Mouse (Mus musculus) cerebellum, adult 11 months (tissue): ENCODE results near the gene Acot8.

Experiments used
- DNase-seq: peaks from one replicate; pipeline ENCODE4 v3.0.0; 2022

The Acot8 gene

GRCm38 (mm10) chr2:164779481-164780086, 25.1 kb downstream of the Acot8 start, which contains the start of gene Tnnc2:
Gene Tnnc2, minus strand, starts transcription at chr2:164779967.
- no peak for DNase-seq

- DNase-seq: no peak
Observed at GRCm38 (mm10) chr2:164778809-164779208, 25.9 kb downstream of the Acot8 start.

GRCm38 (mm10) chr2:164778015-164778287, 26.7 kb downstream of the Acot8 start:
- DNase-seq: no peak

- no peak for DNase-seq
Observed at GRCm38 (mm10) chr2:164777246-164778014, 27.3 kb downstream of the Acot8 start.

- DNase-seq: no peak
Observed at GRCm38 (mm10) chr2:164776801-164777200, 27.9 kb downstream of the Acot8 start.

GRCm38 (mm10) chr2:164776130-164776529, 28.6 kb downstream of the Acot8 start:
- no peak for DNase-seq

- DNase-seq: no peak
Observed at GRCm38 (mm10) chr2:164773989-164774364, 30.7 kb downstream of the Acot8 start.

GRCm38 (mm10) chr2:164773229-164773988, 31.3 kb downstream of the Acot8 start:
- no peak for DNase-seq

- DNase-seq: no peak
Observed at GRCm38 (mm10) chr2:164771123-164771522, 33.6 kb downstream of the Acot8 start.

GRCm38 (mm10) chr2:164770279-164770678, 34.4 kb downstream of the Acot8 start:
- DNase-seq: no peak

- peak; percentile 97 for DNase-seq
Observed at GRCm38 (mm10) chr2:164769258-164770037, 35.2 kb downstream of the Acot8 start, which contains the start of gene Ube2c. Gene Ube2c, plus strand, starts transcription at chr2:164769898.

- DNase-seq: no peak
Observed at GRCm38 (mm10) chr2:164767812-164768540, 36.7 kb downstream of the Acot8 start.

GRCm38 (mm10) chr2:164765841-164766240, 38.8 kb downstream of the Acot8 start:
- DNase-seq: no peak

- no peak for DNase-seq
Observed at GRCm38 (mm10) chr2:164762593-164762992, 42.1 kb downstream of the Acot8 start.

GRCm38 (mm10) chr2:164761971-164762370, 42.7 kb downstream of the Acot8 start:
- DNase-seq: no peak

GRCm38 (mm10) chr2:164761502-164761901, 43.2 kb downstream of the Acot8 start:
- no peak for DNase-seq

GRCm38 (mm10) chr2:164760059-164760833, 44.4 kb downstream of the Acot8 start:
- DNase-seq: no peak

GRCm38 (mm10) chr2:164758692-164759091, 46.0 kb downstream of the Acot8 start:
- DNase-seq: no peak

GRCm38 (mm10) chr2:164757841-164758240, 46.8 kb downstream of the Acot8 start:
- DNase-seq: no peak

- no peak for DNase-seq
Observed at GRCm38 (mm10) chr2:164754800-164755199, 49.9 kb downstream of the Acot8 start.

GRCm38 (mm10) chr2:164754105-164754504, 50.6 kb downstream of the Acot8 start:
- no peak for DNase-seq

GRCm38 (mm10) chr2:164752454-164752853, 52.2 kb downstream of the Acot8 start:
- no peak for DNase-seq
